Mouse (Mus musculus): Measurements from ENCODE around the gene Slc17a7. TPM values are rescaled to one million over a fixed set of nuclear protein-coding genes. Genes with fewer than 3 reads are reported as not detected.

Slc17a7 gene
- polyA plus RNA-seq, 1 experiment from 2014 or later, result 1.2 TPM

DNA sequence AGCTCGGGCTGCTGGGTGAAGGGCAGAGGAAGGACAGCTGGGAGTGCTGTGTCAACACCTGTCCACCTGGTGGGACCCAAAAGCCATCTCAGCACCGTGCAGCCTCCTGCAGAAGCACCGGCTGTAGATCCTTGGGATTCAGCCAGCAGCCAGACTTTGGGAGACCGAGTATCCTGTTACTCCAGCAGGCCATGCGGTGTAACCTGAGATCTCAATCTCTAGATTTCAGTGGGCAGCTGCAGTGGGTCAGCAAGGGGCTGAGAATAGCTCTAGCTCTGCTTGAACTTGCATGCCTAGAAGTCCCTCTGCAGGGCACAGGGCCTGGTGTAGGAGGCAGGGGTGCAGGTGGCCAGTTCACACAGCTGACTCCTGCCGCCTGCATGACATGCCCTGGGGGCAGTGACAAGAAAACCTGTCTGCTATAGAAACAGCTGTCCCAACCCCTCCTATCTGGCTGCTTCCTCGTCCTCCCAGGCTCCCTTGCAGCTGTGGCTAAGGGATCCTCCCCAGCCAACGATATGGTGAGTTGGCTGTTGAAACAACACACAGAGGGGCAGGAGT, 28.1 kb downstream of the Slc17a7 start:
- WGBS, result 30% methylated on average over 8 of the region's 8 CpGs
- Histone ChIP-seq H3K27ac (peak overlapping the region; percentile 40), H3K36me3 (replicated peaks) (no peaks in the 10 kb centered on the region), H3K27me3 (ENCODE audit: poor library complexity, severe bottlenecking) (peaks cover 77% of the 10 kb centered on the region), H3K4me1 (peaks cover 38% of the 10 kb centered on the region), H3K4me3 (no peak overlapping the region), H3K9me3 (no peaks in the 10 kb centered on the region)
- DNase-seq (ENCODE audit: extremely low spot score, low spot score), result no peak

DNA sequence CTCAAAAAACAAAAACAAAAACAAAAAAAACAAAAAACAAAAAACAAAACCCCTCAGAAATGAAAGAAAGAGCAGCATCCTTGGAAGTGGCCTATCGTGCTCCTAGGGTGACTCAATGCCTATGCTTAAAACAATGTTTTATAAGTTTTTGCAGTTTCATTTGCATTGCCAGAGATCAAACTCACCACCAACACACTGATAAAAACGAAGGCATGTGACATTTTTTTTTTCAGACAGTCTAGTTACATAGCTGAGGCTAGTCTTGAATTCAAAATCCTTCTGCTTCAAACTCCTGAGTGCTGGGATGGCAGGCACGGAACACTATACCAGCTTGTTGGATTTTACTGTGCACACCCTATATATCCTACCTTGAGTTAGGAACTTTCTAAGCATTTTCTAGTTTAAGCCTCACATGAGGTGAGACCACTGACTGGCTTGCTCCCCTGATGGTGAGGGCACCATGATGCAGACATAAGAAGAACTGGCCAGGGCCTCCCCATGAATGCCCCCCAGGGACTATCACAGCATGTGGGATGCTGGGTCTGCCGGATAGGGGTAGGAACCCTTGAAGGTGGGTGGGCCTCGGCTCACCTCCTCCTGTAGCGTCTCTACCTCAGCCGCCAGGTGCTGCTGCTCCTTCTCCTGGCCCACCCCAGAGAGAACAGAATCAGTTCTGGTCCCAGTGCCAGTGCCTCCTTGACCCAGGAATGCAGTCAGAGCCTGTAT, 29.0 kb downstream of the Slc17a7 start:
- peaks cover 77% of the 10 kb centered on the region for H3K27me3 ChIP-seq (ENCODE audit: poor library complexity, severe bottlenecking)
- H3K4me3 ChIP-seq, result no peak overlapping the region
- 88% methylated on average over 7 of the region's 7 CpGs for WGBS
- H3K4me1 ChIP-seq, result peaks cover 38% of the 10 kb centered on the region
- no peak for DNase-seq (ENCODE audit: extremely low spot score, low spot score)
- H3K9me3 ChIP-seq, result no peaks in the 10 kb centered on the region
- no peak overlapping the region for H3K27ac ChIP-seq
- H3K36me3 ChIP-seq (replicated peaks), result no peaks in the 10 kb centered on the region

DNA sequence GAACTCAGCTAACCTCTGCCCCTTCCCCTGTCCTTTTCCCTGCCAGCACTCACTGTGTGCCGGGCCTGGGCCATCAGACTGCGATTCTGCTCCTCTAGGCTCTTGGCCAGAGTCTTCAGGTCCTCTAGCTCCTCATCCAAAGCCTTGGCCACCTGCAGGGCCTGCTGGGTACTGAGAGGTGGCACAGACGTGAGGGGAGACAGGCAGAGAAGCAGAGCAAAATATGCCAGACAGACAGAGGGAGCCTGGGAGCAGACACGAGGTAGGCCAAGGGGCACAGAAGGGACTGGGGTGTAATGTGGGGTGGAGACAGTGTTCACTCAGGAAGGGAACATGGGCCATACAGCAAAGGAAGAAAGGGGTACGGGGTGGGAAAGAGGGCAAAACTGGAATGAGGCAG, 29.7 kb downstream of the Slc17a7 start:
- WGBS, result 60% methylated on average over 5 of the region's 5 CpGs
- Histone ChIP-seq H3K4me1 (peaks cover 41% of the 10 kb centered on the region), H3K4me3 (no peak overlapping the region), H3K36me3 (replicated peaks) (no peaks in the 10 kb centered on the region), H3K27ac (no peak overlapping the region), H3K27me3 (ENCODE audit: poor library complexity, severe bottlenecking) (peaks cover 71% of the 10 kb centered on the region), H3K9me3 (no peaks in the 10 kb centered on the region)
- DNase-seq (ENCODE audit: extremely low spot score, low spot score), result no peak

DNA sequence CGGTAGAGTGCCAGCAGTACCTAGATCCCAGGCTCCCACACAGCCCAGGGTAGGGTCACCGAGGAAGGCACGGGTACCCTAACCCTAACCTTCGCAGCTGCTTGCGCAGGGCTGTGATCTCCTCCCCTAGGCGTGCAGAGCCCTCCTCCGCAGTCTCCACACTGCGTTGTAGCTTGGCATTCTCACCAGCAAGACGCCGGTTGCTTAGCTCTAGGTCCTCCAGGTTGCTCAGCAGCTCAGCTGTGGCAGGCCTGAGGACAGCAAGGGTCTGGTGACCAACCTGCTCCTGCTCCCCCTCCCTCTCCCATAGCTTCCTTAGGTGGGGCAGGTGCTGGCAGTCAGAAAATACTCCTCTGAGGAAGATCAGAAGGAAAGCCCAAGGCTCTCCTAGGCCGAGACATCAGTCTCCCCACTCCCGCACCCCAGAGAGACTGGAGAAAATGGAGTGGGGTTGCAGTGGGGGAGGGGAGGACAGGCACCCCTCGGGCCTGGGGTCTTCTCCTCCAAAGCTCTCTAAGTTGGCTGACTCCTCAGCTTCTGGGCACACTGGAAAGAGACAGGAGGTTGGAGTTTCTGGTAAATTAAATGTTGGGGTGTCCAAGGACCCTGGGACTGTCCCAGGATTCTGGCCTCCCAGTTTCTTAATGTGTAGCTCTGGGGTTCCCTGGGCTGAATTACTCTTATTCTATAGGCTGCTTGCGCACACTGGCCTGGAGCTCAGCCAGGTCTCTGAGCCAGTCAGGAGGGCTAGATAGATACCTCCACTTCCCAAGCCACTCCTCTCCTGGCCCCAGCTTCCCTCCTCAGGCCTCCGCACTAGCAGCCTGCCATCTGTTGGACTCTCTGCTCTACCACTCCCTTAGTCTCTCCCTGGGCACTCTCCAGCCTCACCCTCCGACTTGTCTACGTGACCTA, 30.4 kb downstream of the Slc17a7 start:
- H3K9me3 ChIP-seq, result no peaks in the 10 kb centered on the region
- no peak overlapping the region for H3K27ac ChIP-seq
- peaks cover 68% of the 10 kb centered on the region for H3K27me3 ChIP-seq (ENCODE audit: poor library complexity, severe bottlenecking)
- peaks cover 45% of the 10 kb centered on the region for H3K4me1 ChIP-seq
- H3K4me3 ChIP-seq, result no peak overlapping the region
- 81% methylated on average over 17 of the region's 17 CpGs for WGBS
- H3K36me3 ChIP-seq (replicated peaks), result no peaks in the 10 kb centered on the region
- DNase-seq (ENCODE audit: extremely low spot score, low spot score), result no peak

DNA sequence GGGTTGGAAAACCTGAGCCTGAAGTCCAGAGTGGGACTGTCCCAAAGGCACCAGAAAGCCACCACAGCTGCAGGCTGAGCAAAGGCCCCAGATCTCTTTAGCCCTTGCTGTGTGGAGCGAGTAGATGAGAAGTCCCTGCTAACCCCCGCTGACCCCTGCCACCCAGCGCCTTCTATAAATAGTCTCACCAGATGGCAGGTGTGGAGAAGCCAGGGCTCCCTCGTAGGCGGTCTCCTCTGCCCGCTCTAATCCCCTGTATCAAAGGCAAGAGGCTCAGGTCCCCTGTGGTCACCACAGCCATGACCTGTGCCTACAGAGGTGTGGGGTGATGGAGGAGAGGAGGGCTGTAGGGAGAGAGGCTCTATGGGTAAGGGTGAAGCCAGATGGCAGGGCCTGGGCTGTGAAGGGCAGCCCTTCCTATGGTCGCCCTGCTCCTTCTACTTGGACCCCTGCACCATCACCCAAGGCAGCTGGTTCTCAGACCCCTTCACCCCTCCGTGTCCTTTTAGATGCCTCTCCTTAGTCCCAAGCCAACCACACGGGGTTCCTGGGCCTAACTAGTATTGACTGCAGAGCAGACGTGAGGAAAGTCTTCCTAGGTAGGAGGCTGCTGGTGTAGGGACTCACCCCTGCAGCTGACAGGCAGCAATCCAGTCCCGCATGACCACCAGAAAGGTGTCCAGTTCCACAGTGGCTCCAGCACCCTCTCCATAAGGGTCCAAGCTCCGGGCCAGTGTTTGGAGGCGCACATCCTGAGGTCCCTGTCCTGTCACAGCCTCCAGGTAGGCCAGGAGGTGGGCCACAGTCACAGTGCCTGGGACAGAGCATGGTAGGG, 31.8 kb downstream of the Slc17a7 start:
- no peak overlapping the region for H3K4me3 ChIP-seq
- H3K27ac ChIP-seq, result peak overlapping the region; percentile 35; the same call in 1 of the 2 replicates
- no peaks in the 10 kb centered on the region for H3K36me3 ChIP-seq (replicated peaks)
- WGBS, result 55% methylated on average over 13 of the region's 13 CpGs
- H3K4me1 ChIP-seq, result peaks cover 45% of the 10 kb centered on the region
- DNase-seq (ENCODE audit: extremely low spot score, low spot score), result no peak
- H3K9me3 ChIP-seq, result no peaks in the 10 kb centered on the region
- H3K27me3 ChIP-seq (ENCODE audit: poor library complexity, severe bottlenecking), result peaks cover 62% of the 10 kb centered on the region

DNA sequence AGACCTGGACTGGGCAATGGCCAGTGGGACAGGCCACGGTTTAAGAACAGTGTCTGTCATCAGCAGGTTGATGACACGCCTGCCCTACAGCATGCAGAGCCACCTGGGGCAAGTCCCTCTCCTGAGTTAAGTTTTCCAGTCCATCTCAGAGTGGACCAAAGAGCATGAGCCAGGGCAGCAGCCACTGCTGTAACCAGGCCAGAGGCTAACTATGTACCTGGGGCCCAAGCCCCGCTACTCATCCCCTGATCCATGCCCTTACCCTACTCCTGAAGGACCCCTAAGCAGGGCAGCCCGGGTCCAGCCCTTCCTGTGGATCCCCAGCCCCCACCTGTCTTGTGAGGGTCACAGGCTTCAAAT, 32.4 kb downstream of the Slc17a7 start:
- 84% methylated on average over 4 of the region's 4 CpGs for WGBS
- H3K27me3 ChIP-seq (ENCODE audit: poor library complexity, severe bottlenecking), result peaks cover 58% of the 10 kb centered on the region
- peaks cover 42% of the 10 kb centered on the region for H3K4me1 ChIP-seq
- DNase-seq (ENCODE audit: extremely low spot score, low spot score), result no peak
- H3K27ac ChIP-seq, result no peak overlapping the region; the same call in 1 of the 2 replicates
- H3K4me3 ChIP-seq, result no peak overlapping the region
- no peaks in the 10 kb centered on the region for H3K36me3 ChIP-seq (replicated peaks)
- H3K9me3 ChIP-seq, result no peaks in the 10 kb centered on the region

DNA sequence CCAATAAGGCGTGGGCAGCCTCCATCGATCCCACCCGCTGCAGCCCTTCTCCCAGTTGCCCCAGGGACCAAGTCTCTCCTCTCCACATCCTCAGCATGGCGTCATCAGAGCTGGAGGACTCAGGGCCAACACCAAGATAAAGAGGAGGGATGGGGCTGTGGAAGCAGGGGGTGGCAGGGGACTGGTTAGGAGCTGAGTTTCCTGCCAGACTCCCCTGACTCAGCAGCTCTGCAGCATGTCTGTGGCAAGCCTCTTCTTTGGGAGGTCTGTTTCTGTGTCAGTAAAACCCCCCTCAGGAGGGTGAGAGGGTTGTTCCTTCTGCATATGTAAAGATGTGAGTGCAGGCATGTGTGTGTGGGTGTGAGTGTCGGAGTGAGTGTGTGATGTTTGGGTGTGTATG, 33.2 kb downstream of the Slc17a7 start:
- Histone ChIP-seq H3K9me3 (no peaks in the 10 kb centered on the region), H3K36me3 (replicated peaks) (no peaks in the 10 kb centered on the region), H3K27ac (no peak overlapping the region), H3K4me1 (peaks cover 33% of the 10 kb centered on the region), H3K27me3 (ENCODE audit: poor library complexity, severe bottlenecking) (peaks cover 51% of the 10 kb centered on the region), H3K4me3 (no peak overlapping the region)
- WGBS, result 69% methylated on average over 5 of the region's 5 CpGs
- no peak for DNase-seq (ENCODE audit: extremely low spot score, low spot score)

DNA sequence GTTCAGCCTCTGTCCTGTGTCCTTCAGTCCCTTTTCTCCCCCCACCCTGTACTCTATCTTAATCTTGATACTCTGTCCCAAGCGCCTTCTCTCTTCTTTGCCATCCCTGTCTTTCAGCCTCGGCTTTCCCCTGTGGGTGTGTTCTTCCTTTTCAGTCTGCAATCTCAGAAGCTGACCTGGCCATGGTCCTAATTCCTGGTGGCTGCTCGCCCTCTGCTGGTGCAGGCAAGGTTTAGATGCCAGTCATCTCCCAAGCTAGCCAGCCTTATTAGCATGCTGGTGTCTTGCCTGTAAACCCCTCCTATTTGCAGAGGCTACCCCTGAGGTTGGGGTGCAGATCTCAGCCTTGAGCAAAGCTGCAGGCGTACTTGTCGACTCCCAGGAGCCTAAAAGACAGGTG, 34.7 kb downstream of the Slc17a7 start:
- 12% methylated on average over 5 of the region's 5 CpGs for WGBS
- H3K36me3 ChIP-seq (replicated peaks), result no peaks in the 10 kb centered on the region
- no peak overlapping the region for H3K27ac ChIP-seq
- DNase-seq (ENCODE audit: extremely low spot score, low spot score), result peak; percentile 66
- H3K4me3 ChIP-seq, result no peak overlapping the region
- H3K4me1 ChIP-seq, result peaks cover 24% of the 10 kb centered on the region
- H3K9me3 ChIP-seq, result no peaks in the 10 kb centered on the region
- peaks cover 57% of the 10 kb centered on the region for H3K27me3 ChIP-seq (ENCODE audit: poor library complexity, severe bottlenecking)

DNA sequence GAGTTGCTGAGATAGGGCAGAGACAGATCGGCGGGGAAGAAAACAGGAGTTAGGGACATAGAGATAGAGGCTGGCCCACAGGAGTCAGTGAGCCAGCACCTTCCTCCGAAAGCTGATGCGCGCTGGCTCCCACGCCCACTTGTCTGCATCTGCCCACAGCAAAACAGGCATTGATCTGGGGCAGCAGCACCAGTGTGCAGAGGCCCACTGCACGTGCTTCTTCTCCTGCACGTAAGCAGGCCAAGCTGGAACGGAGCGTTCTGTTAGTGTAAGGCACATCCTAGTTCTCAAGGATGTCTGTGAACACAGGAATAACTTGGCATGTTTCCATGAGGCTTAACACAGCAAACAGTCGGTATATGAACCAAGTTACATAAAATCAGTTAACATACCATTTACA, 35.2 kb downstream of the Slc17a7 start:
- no peak for DNase-seq (ENCODE audit: extremely low spot score, low spot score)
- no peaks in the 10 kb centered on the region for H3K36me3 ChIP-seq (replicated peaks)
- no peak overlapping the region for H3K27ac ChIP-seq
- 87% methylated on average over 11 of the region's 11 CpGs for WGBS
- no peaks in the 10 kb centered on the region for H3K9me3 ChIP-seq
- H3K4me1 ChIP-seq, result peaks cover 23% of the 10 kb centered on the region
- H3K4me3 ChIP-seq, result no peak overlapping the region
- H3K27me3 ChIP-seq (ENCODE audit: poor library complexity, severe bottlenecking), result peaks cover 57% of the 10 kb centered on the region

DNA sequence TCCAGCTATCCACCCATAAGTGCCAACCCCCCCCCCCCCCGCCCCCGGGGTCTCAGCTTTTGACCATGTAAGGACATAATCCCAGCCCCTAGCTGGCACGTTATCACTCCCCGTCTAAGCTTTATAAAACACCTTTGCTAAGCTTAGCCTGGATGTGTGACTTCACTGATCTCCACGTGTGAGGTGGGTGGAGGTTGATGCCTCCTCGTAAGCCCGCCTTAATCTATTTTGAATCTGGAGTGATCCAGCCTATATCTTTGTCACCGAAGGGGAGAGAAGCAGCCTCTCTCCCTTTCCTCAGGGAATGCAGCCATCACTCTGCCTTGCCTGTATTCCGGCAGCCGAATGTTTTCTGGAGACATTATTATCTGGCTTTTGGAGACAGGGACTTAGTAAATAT, 38.9 kb downstream of the Slc17a7 start:
- no peak overlapping the region for H3K27ac ChIP-seq
- H3K4me3 ChIP-seq, result no peak overlapping the region
- H3K4me1 ChIP-seq, result peaks cover 12% of the 10 kb centered on the region
- no peak for DNase-seq (ENCODE audit: extremely low spot score, low spot score)
- 64% methylated on average over 10 of the region's 10 CpGs for WGBS
- H3K36me3 ChIP-seq (replicated peaks), result no peaks in the 10 kb centered on the region
- no peaks in the 10 kb centered on the region for H3K9me3 ChIP-seq
- H3K27me3 ChIP-seq (ENCODE audit: poor library complexity, severe bottlenecking), result peaks cover 43% of the 10 kb centered on the region

DNA sequence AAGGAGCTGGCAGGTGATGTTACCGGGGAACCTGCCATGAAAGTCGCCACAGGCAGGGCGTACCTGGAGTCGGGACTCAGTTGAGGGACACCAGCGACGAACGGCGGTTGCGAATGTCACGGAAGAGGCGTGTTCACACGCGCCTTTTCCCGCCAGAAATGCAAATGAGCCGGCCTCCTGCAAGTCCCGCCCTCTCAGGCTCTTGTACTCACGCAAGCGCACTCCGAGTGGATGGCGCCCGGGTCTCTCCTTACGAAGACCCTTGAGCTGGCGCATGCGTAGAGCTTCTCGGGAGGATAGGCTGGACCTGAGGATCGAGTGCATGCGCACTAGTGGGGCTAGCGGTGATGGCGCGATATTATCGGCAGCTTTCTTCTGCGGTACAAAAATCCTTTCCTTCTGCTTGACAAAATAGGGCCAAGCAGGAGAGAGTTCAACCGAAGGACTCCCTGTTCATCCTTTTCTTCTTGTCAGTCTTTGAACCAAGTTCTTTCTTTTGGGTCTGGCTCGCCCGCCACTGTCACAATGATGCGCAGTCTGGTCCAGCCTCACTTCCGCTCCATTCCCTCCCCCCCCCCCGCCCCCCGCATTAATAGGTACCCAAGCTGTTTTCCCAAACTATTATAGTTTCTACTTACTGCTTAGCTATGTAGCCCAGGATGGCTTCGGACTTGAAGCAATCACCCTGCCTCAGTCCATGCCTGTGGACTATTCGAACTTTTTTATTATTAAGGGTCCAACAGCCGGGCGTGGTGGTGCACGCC, 40.8 kb downstream of the Slc17a7 start, which contains the start of gene Ccdc155:
TSS of gene Ccdc155 (minus strand) at position 513 of the 764 bp plus-strand sequence.
- H3K9me3 ChIP-seq, result no peaks in the 10 kb centered on the region
- WGBS, result 9% methylated on average over 44 of the region's 44 CpGs
- H3K4me3 ChIP-seq, result peak within 1 kb of the TSS; percentile 57
- H3K27me3 ChIP-seq (ENCODE audit: poor library complexity, severe bottlenecking), result peaks cover 47% of the 10 kb centered on the region
- H3K36me3 ChIP-seq (replicated peaks), result no peaks in the 10 kb centered on the region
- peak within 1 kb of the TSS; percentile 88 for H3K27ac ChIP-seq
- peaks cover 5% of the 10 kb centered on the region for H3K4me1 ChIP-seq
- DNase-seq (ENCODE audit: extremely low spot score, low spot score), result peak; percentile 99

DNA sequence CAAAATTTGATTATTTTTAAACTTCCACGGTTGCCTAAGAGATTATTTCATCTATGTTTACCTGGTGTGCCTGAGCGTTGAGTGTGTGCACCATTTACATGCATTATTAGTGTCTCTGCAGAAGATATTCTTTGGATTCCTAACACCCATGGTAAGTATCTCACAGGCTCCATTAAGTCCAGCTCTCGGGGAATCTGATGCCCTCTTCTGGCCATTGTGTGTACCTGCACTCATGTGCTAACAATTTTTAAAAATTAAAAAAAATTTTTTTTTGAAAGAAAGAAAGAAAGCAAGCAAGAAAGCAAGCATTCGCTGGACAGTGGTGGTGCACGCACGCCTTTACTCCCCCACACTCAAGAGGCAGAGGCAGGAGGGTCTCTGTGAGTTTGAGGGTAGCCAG, 44.5 kb downstream of the Slc17a7 start:
- peaks cover 13% of the 10 kb centered on the region for H3K4me1 ChIP-seq
- DNase-seq (ENCODE audit: extremely low spot score, low spot score), result no peak
- no peak overlapping the region for H3K4me3 ChIP-seq
- WGBS, result 81% methylated on average over 6 of the region's 6 CpGs
- H3K27me3 ChIP-seq (ENCODE audit: poor library complexity, severe bottlenecking), result peaks cover 62% of the 10 kb centered on the region
- no peak overlapping the region for H3K27ac ChIP-seq
- H3K36me3 ChIP-seq (replicated peaks), result no peaks in the 10 kb centered on the region
- no peaks in the 10 kb centered on the region for H3K9me3 ChIP-seq
